Mouse (Mus musculus) telencephalon, adult 2 months (tissue): ENCODE measurements around the gene Gzmd.

Experiments
- DNase-seq: peaks from one replicate; pipeline ENCODE4 v3.0.0-alpha.2; 2011; ENCODE audit warnings: low read depth, low spot score

Gene Gzmd

DNA sequence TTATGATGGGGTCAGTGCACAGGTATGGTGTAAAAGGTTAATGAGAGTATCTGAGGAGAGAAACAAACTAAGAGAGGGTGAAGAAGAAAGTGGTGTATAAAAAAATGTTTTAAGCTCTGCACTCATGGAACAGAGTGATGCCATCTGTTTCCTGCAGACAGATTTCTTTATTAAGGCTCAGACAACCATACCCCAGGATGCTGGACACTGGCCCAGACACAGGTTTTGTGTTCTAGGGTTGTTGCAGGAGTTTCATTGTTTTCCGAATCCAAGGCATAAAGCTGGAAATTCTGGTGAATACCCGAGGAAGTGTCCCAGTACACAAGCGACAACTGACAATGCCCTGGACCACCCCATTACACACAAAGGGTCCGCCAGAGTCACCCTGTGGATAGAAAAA lies 50.4 kb downstream of the Gzmd start:
- DNase-seq, result peak; percentile 23
